Mouse (Mus musculus) sigmoid colon, adult 10 weeks (tissue): ENCODE results near the gene N4bp1. TPM values are rescaled to one million over a fixed set of nuclear protein-coding genes. Genes with fewer than 3 reads are reported as not detected.

Source experiments
- polyA plus RNA-seq: library from polyadenylated mRNA; stranded (reverse); fragments of 350-450 nt; fragmentation: Illumina TruSeq; extraction: RNeasy Lipid Tissue Mini Kit (QIAGEN cat#74804); gene quantifications from one replicate; pipeline ENCODE4 v1.2.3, GENCODE M21; 2014; ENCODE audit warnings: low read depth, low replicate concordance

The N4bp1 gene
- 23.2 TPM for polyA plus RNA-seq

GRCm38 (mm10) chr8:86884489-86885463 lies at the start of gene N4bp1:
TSS of gene N4bp1 (minus strand) at chr8:86885258.

Other genes starting within 250 kb of the N4bp1 start
- gene Gm10638, start 139.6 kb downstream of the N4bp1 start, polyA plus RNA-seq: not detected
- 49.4 TPM for gene Siah1a, start 139.3 kb downstream of the N4bp1 start, polyA plus RNA-seq